Mouse (Mus musculus) liver, adult 2 months (tissue): ENCODE measurements around the gene Unc5c.

Source experiments
- CTCF ChIP-seq: fragments of 200-500 bp; IDR thresholded peaks from 2 replicates; pipeline ENCODE4 v1.5.1; 2011; ENCODE audit warnings: low read depth, low read length, control low read depth
- POLR2A ChIP-seq: fragments of 200-500 bp; IDR thresholded peaks from 2 replicates; pipeline ENCODE4 v1.6.1; 2011; ENCODE audit warnings: low read length, control low read depth; ENCODE audit not compliant: insufficient read depth; ENCODE audit errors: extremely low read depth

- TF ChIP-seq CTCF (no peak), POLR2A (no peak)
Measured at GRCm38 (mm10) chr3:141794371-141794770, 329.4 kb downstream of the Unc5c start.
